Mouse (Mus musculus): ENCODE measurements at regions not wholly inside any gene's neighbourhood (a gene's known extent, or its start where the extent isn't known, plus 50 kb on each side); places are given as distances from the start of the nearest gene placed in this dataset.

DNA sequence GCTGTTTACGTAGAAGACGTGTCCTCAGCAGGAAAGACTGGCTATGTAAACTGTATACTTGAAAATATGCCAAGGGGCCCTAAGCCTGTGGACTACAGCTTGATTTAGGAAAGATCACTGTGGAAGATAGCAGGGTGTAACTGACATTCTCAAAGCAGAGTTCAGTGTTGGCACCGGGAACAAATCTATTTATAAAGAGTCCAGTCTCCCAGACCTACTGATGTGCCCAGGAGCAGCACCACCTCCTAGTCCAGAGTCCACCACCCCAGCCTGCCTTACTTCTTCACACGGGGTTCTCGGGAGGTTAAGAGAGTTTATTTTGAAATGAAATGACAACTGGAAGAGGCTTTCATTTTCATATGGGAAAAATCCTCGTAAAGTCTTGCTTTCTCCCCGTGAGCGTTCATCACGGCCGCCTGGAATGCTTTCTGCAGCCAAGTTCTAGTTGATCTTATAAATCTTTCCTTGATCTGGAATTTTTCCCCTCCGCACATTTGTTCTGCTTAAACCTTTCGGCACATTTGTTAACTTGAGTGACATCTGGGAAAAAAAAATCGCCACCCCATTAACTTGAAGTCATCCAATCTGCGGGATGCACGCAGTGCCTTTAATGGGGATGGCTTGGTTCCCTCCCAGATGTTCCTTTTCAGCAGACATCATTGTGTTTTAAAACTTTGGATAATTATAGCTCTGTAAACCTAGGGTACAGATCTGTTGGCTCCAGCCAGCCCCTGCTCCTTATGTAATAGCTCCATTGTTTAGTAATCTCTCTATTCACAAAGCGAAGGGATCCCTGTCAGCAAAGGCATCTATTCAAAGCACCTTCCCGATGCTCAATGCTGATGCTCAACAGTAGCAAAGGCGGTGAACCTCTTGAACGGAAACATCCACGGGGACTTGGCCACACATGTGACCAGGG is 271.3 kb downstream of the Cd83 start:
- no peak for DNase-seq (ENCODE audit: low spot score)
- Histone ChIP-seq H3K9me3 (replicated peaks) (no peaks in the 10 kb centered on the region), H3K27ac (no peak overlapping the region), H3K27me3 (ENCODE audit: low read depth, poor library complexity, severe bottlenecking) (0 out of 2 replicates have a peak, but pooled peaks cover 5% of the 10 kb centered on the region), H3K36me3 (no peaks in the 10 kb centered on the region), H3K4me1 (peaks cover 6% of the 10 kb centered on the region; the same call in 1 of the 2 replicates), H3K4me3 (no peak overlapping the region)
- WGBS: 77% methylated on average over 20 of the region's 20 CpGs

DNA sequence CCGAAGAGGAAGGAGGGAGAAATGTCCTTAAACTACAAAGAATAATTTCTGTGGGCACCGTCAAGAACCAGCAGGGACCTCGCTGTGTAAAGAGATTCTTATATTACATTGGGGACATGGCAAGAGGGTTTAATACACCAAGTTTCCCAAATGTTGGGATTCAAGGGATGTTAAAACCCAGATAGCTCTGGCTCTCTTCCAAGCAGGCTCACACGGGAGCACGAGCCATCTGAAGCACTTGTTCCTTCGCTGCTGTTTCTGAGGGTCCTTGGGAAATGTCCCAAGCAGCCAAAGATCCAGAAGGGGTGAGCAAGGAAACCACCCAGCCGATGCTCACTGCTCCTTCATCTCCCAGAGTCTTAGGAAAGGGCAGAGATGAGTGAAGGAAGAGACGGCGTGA is 272.1 kb downstream of the Cd83 start:
- H3K9me3 ChIP-seq (replicated peaks): no peaks in the 10 kb centered on the region
- peaks cover 6% of the 10 kb centered on the region; the same call in 1 of the 2 replicates for H3K4me1 ChIP-seq
- H3K27me3 ChIP-seq (ENCODE audit: low read depth, poor library complexity, severe bottlenecking): 0 out of 2 replicates have a peak, but pooled peaks cover 5% of the 10 kb centered on the region
- WGBS: 89% methylated on average over 9 of the region's 9 CpGs
- H3K4me3 ChIP-seq: no peak overlapping the region
- DNase-seq (ENCODE audit: low spot score): no peak
- H3K27ac ChIP-seq: no peak overlapping the region
- no peaks in the 10 kb centered on the region for H3K36me3 ChIP-seq

DNA sequence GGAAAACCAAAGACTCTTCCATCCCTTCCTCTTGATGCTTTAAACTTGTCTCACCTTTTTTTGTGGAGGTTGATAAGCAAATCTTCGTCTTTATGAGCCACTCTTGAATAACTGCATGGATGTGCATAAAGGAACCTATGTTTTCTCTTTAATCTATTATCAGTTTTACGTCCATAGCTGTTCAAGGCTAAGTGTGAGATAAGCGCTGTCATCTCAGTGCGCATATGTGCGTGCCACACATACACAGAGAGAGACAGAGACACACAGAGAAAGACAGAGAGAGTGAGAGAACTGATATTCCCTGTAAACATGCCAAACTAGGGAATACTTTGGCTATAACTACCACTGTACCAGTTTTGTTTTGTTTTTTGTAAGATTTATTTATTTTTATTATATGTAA is 273.0 kb downstream of the Cd83 start:
- WGBS: 95% methylated on average over 5 of the region's 5 CpGs
- H3K36me3 ChIP-seq: no peaks in the 10 kb centered on the region
- no peak for DNase-seq (ENCODE audit: low spot score)
- 0 out of 2 replicates have a peak, but pooled peaks cover 5% of the 10 kb centered on the region for H3K27me3 ChIP-seq (ENCODE audit: low read depth, poor library complexity, severe bottlenecking)
- no peak overlapping the region for H3K4me3 ChIP-seq
- peaks cover 12% of the 10 kb centered on the region for H3K4me1 ChIP-seq
- no peak overlapping the region for H3K27ac ChIP-seq
- no peaks in the 10 kb centered on the region for H3K9me3 ChIP-seq (replicated peaks)

DNA sequence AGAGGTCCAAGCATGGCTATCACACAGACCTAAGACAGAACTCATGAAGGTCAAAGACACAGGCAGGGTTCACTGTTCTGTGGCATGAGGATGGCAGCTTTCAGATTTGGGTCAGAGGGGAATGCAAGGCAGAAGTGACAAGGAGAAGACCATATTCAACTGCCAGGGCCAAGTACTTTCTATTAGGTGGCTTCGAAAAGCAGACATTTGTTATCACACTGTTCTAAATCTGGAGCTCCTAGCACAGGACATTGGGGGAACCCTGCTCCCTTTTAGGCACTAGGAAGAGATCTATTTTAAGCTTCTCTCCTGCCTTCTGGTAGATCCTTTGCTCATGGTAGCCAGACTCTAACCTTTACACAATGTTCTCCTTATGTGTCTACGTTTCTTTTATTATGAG is 273.7 kb downstream of the Cd83 start:
- Histone ChIP-seq H3K27ac (no peak overlapping the region), H3K36me3 (no peaks in the 10 kb centered on the region), H3K27me3 (ENCODE audit: low read depth, poor library complexity, severe bottlenecking) (0 out of 2 replicates have a peak, but pooled peaks cover 5% of the 10 kb centered on the region), H3K9me3 (replicated peaks) (no peaks in the 10 kb centered on the region), H3K4me3 (no peak overlapping the region), H3K4me1 (peaks cover 12% of the 10 kb centered on the region)
- 91% methylated on average over 2 of the region's 2 CpGs for WGBS
- DNase-seq (ENCODE audit: low spot score): no peak

DNA sequence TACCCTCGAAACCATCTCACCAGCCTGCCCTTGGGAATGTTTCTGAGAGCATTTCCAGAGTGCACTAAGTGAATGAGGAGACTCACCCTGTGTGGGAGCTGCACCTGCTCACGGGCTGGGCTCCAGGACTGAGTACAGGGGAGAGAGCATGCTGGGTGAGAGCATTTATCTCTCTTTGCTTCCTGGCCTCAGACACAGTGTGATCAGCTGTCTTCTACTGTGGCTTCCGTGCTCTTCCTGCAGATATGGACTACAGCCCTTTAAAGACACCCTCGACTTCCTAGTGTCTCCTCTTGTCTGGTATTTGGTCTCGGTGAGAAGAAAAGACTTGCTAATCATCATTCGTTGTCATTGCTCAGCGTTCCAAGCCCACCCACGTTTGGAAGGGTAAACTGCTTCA is 274.9 kb downstream of the Cd83 start:
- no peak for DNase-seq (ENCODE audit: low spot score)
- Histone ChIP-seq H3K36me3 (no peaks in the 10 kb centered on the region), H3K4me1 (peaks cover 12% of the 10 kb centered on the region), H3K4me3 (no peak overlapping the region), H3K27me3 (ENCODE audit: low read depth, poor library complexity, severe bottlenecking) (0 out of 2 replicates have a peak, but pooled peaks cover 5% of the 10 kb centered on the region), H3K27ac (no peak overlapping the region), H3K9me3 (replicated peaks) (no peaks in the 10 kb centered on the region)
- WGBS: 78% methylated on average over 8 of the region's 8 CpGs

DNA sequence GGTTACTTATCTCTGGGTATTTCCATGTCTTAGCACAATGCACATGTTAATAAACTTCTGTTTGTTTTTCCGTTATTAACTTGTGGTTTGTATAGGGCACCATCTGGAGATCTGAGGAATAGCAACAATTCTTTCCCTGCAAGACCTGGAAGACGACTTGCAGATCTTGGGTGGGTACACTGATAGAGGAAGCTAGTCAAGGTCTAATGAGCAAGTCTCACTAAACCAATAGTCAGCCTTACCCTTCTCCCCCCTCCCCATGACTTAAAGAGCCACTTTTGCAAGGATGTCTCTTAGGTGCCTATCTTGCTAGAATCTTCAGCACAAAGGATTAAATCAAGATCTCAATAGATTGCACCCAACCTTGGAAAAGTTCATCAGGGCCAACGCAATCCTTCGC is 276.7 kb downstream of the Cd83 start:
- peaks cover 9% of the 10 kb centered on the region for H3K4me1 ChIP-seq
- H3K36me3 ChIP-seq: no peaks in the 10 kb centered on the region
- H3K27ac ChIP-seq: no peak overlapping the region
- no peak overlapping the region for H3K4me3 ChIP-seq
- no peaks in the 10 kb centered on the region for H3K27me3 ChIP-seq (ENCODE audit: low read depth, poor library complexity, severe bottlenecking)
- DNase-seq (ENCODE audit: low spot score): no peak
- no peaks in the 10 kb centered on the region for H3K9me3 ChIP-seq (replicated peaks)
- 90% methylated on average over 4 of the region's 4 CpGs for WGBS

DNA sequence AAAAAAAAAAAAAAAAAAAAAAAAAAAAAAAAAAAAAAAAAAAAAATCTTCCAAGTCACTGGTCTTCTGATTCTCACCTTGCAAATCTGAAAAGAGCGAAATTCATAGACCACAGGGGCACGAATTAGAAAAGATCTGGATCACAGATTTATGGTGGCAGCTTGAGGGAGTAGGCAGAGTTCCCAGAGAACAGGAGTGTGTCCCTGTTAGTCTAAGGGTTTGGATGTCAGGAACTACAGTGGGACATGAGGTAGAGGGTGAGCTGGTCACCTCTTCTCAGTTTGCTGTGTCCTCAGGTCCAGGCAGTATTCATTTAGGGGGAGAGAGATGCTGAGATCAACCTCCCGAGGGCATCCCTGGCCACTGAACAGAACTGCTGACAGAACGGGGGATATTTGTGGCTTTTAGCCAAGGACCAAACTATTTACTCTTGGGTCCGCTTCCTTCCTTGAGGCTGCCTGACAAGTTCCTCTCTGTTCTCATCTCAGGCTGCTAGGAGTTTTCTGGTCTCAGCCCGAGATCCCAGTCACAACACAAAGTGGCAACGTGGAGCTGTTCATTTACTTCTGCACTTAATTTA is 277.2 kb downstream of the Cd83 start:
- H3K36me3 ChIP-seq: no peaks in the 10 kb centered on the region
- H3K9me3 ChIP-seq (replicated peaks): no peaks in the 10 kb centered on the region
- WGBS: 66% methylated on average over 7 of the region's 7 CpGs
- no peak for DNase-seq (ENCODE audit: low spot score)
- H3K4me1 ChIP-seq: peaks cover 9% of the 10 kb centered on the region
- no peak overlapping the region for H3K4me3 ChIP-seq
- H3K27ac ChIP-seq: peak overlapping the region; percentile 53
- H3K27me3 ChIP-seq (ENCODE audit: low read depth, poor library complexity, severe bottlenecking): no peaks in the 10 kb centered on the region

DNA sequence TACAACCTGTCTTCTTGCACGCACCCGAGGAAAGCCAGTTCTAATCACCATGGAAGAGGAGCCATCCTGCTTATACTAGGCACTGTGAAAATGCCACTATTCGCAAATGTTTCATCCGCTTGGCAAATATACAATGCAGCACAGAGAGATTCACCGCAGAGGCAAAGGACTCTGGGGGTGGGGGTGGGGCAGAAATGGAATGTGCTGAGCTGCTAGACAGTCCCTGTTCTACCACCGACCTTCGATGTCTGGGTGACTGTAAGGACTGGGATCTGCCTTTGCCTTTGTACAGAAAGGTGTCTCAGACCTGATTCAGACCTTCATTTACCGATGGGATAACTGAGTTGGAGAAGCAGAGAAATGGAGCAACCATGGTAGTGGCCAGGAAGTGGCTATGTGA is 278.7 kb downstream of the Cd83 start:
- Histone ChIP-seq H3K4me1 (peaks cover 9% of the 10 kb centered on the region), H3K27ac (no peak overlapping the region), H3K27me3 (ENCODE audit: low read depth, poor library complexity, severe bottlenecking) (no peaks in the 10 kb centered on the region), H3K4me3 (no peak overlapping the region), H3K36me3 (no peaks in the 10 kb centered on the region), H3K9me3 (replicated peaks) (no peaks in the 10 kb centered on the region)
- DNase-seq (ENCODE audit: low spot score): no peak
- WGBS: 92% methylated on average over 8 of the region's 8 CpGs

DNA sequence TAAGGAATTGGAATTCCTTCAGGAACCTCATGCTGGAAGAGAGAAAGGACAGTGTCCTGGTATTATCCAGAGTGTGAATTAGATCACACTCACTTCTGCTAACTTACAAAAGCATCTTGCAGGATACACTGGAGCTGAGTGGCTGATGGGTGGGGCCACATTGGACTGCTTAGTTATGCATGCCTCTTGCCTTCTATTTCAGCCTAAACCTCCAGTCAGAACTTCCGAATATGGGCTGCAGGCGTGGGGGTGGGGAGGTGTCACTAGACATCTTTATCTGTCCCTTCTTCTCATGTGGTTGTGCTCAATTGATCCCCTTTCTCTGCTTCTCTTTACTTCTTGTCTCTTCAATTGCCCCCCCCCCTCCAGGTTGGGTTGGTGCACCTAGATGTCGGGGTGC is 279.5 kb downstream of the Cd83 start:
- H3K27me3 ChIP-seq (ENCODE audit: low read depth, poor library complexity, severe bottlenecking): no peaks in the 10 kb centered on the region
- DNase-seq (ENCODE audit: low spot score): no peak
- no peaks in the 10 kb centered on the region for H3K36me3 ChIP-seq
- WGBS: 81% methylated on average over 3 of the region's 3 CpGs
- no peaks in the 10 kb centered on the region for H3K9me3 ChIP-seq (replicated peaks)
- H3K4me3 ChIP-seq: no peak overlapping the region
- H3K4me1 ChIP-seq: peaks cover 9% of the 10 kb centered on the region
- H3K27ac ChIP-seq: no peak overlapping the region

DNA sequence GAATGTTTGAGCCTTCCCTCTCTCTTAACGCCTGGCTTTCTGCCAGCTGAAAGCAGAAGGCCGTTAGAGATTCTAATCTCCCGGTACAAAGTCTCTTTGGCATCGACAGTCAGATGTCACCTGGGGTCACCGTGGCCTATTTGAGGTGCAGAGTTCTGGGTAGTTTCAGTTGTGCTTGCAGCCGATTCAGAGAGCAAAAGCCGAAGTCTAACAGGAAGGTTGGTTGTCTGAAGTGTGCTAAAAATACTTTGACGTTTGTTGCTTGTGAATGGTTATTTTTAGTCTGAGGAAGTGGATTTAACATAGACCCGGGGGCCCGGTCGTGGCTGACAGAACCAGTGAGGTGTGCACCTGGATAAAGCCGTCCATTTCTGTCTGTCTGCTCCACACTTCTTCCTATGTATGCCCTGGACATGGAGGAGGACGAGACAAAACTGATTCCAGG is 281.2 kb downstream of the Cd83 start:
- Histone ChIP-seq H3K27me3 (ENCODE audit: low read depth, poor library complexity, severe bottlenecking) (no peaks in the 10 kb centered on the region), H3K36me3 (no peaks in the 10 kb centered on the region), H3K4me1 (peaks cover 9% of the 10 kb centered on the region), H3K9me3 (replicated peaks) (no peaks in the 10 kb centered on the region), H3K27ac (no peak overlapping the region), H3K4me3 (no peak overlapping the region)
- no peak for DNase-seq (ENCODE audit: low spot score)
- WGBS: 60% methylated on average over 13 of the region's 13 CpGs

DNA sequence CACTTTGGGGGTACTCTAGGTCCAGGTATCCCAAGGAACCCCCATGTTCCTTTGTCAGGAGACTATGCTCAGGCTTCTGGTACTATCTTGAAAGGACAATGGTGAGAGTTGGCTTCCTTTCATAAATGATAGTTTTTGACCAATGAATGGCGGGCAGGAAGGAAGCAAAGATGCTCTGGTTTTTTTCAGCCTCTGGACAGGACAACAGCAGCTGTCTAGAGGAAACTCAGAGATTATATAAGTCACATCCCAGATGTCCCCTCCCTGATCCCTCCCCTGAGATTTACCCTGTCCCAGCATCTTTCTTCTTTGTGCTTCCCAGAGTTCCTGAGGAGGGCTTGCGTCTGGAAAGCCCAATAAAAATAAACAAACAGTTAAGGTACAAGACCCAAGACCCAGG is 282.7 kb downstream of the Cd83 start:
- Histone ChIP-seq H3K36me3 (no peaks in the 10 kb centered on the region), H3K4me1 (peaks cover 5% of the 10 kb centered on the region), H3K27me3 (ENCODE audit: low read depth, poor library complexity, severe bottlenecking) (no peaks in the 10 kb centered on the region), H3K27ac (no peak overlapping the region), H3K9me3 (replicated peaks) (no peaks in the 10 kb centered on the region), H3K4me3 (no peak overlapping the region)
- WGBS: 50% methylated on average over 2 of the region's 2 CpGs
- no peak for DNase-seq (ENCODE audit: low spot score)

DNA sequence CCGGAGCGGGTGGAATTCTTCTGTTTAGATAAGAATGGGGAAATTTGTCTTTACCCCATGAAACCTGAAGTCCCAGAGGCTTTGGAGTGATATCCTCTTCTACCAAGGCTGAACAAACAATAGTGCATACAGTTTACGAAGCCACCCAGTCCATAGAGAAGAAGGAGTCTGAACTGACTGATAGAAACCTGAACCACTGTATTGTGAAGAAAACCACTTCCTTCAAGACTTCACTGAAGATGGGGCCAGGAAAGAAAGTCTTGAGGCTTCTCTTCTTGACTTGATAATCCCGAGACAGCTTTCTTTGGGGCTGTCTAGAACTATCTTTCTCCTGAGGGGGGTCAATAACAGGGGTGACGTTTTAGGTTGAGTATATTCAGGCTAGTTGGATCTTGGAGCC is 284.4 kb downstream of the Cd83 start:
- Histone ChIP-seq H3K27me3 (ENCODE audit: low read depth, poor library complexity, severe bottlenecking) (no peaks in the 10 kb centered on the region), H3K4me3 (no peak overlapping the region), H3K9me3 (replicated peaks) (no peaks in the 10 kb centered on the region), H3K36me3 (no peaks in the 10 kb centered on the region), H3K4me1 (peaks cover 4% of the 10 kb centered on the region; the same call in 1 of the 2 replicates), H3K27ac (no peak overlapping the region)
- DNase-seq (ENCODE audit: low spot score): no peak
- 93% methylated on average over 5 of the region's 5 CpGs for WGBS

DNA sequence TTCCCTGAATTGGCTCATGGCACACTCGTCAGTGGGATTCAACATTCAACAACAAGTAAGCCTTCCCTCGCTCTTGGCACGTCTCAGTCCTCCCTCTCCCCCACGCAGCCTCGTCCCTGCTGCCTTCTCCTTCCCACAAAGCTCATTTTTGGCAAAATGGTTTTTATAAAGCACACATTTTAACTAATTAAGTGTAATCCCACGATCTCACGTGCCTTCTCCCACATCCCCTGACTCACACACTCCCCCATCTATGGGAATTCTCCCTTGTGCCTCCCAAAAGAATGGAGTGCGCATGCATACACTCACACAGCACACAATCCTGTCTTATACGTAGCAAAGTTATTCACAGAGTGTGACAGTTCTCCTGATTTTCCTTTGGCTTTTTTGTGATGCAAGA is 288.5 kb downstream of the Cd83 start:
- Histone ChIP-seq H3K27me3 (ENCODE audit: low read depth, poor library complexity, severe bottlenecking) (no peaks in the 10 kb centered on the region), H3K36me3 (no peaks in the 10 kb centered on the region), H3K27ac (no peak overlapping the region), H3K4me3 (no peak overlapping the region), H3K4me1 (no peaks in the 10 kb centered on the region; the same call in 1 of the 2 replicates), H3K9me3 (replicated peaks) (no peaks in the 10 kb centered on the region)
- peak; percentile 20 for DNase-seq (ENCODE audit: low spot score)
- 89% methylated on average over 9 of the region's 9 CpGs for WGBS
